Mouse (Mus musculus) cerebellum, adult 2 months (tissue): ENCODE measurements at regions not wholly inside any gene's neighbourhood (a gene's known extent, or its start where the extent isn't known, plus 50 kb on each side); places are given as distances from the start of the nearest gene placed in this dataset.

Source experiments
- CTCF ChIP-seq: fragments of 200-500 bp; IDR thresholded peaks from 2 replicates; pipeline ENCODE4 v1.5.1; 2011; ENCODE audit warnings: low read depth, mild to moderate bottlenecking, control low read depth, low read length, moderate library complexity, borderline replicate concordance; ENCODE audit not compliant: insufficient read depth
- POLR2A ChIP-seq: fragments of 200-500 bp; IDR thresholded peaks from 2 replicates; pipeline ENCODE4 v1.6.1; 2011; ENCODE audit warnings: low read length, control low read depth, borderline replicate concordance; ENCODE audit not compliant: insufficient read depth

DNA sequence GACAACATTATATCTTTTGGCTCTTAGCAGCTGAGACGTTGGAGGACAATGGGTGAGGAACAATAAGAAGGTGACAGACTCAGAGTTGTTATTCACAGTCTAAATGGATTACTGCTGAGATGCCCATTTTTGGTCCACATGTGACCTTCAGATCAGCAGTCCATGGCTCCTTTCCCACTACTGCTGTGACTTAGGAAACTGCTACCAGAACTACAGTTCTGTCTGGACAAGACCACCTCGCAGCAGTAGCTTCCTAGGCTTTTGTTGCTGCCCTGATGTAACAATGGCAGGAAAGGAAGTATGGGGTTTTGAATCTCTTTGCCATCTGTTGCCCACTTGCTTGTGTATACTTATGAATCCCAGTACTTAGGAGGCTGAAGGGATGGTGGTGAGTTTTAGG is 135.6 kb upstream of the Pls3 start:
- TF ChIP-seq POLR2A (no peak), CTCF (no peak)
